Mouse (Mus musculus) limb, embryonic 11.5 days (tissue): ENCODE measurements around the gene Gm12184. TPM values are rescaled to one million over a fixed set of nuclear protein-coding genes. Genes with fewer than 3 reads are reported as not detected.
"Not testable (repeated sequence)": the region's sequence is repeated elsewhere in the genome, so short reads cannot be mapped to it uniquely, and the experiment has no call there.

Experiments
- ATAC-seq: fragments of 200-750 bp; cut with Nextera tagmentation; 2 replicates; pipeline ENCODE4 v1.8.0; 2017; ENCODE audit warnings: low read depth; ENCODE audit not compliant: insufficient number of reproducible peaks, low FRiP score, low TSS enrichment
- DNase-seq: peaks from one replicate; pipeline ENCODE4 v3.0.0-alpha.2; 2015; ENCODE audit warnings: low spot score
- H3K27ac ChIP-seq: fragments of 300-500 bp; sonication (generic); replicated peaks from 2 replicates; pipeline ENCODE4 v1.5.1; 2014; ENCODE audit warnings: low read depth, mild to moderate bottlenecking, low read length
- H3K27me3 ChIP-seq: fragments of 300-500 bp; sonication (generic); 2 replicates; pipeline ENCODE4 v1.6.1; 2014; ENCODE audit warnings: mild to moderate bottlenecking, low read length, mixed read lengths; ENCODE audit not compliant: control insufficient read depth, insufficient read depth
- H3K36me3 ChIP-seq: fragments of 300-500 bp; sonication (generic); 2 replicates; pipeline ENCODE4 v1.6.1; 2014; ENCODE audit warnings: mild to moderate bottlenecking, low read length, moderate library complexity, mixed read lengths; ENCODE audit not compliant: control insufficient read depth, insufficient read depth
- H3K4me1 ChIP-seq: fragments of 300-500 bp; sonication (generic); 2 replicates; pipeline ENCODE4 v1.6.1; 2014; ENCODE audit warnings: low read length, mixed read lengths; ENCODE audit not compliant: control insufficient read depth, insufficient read depth
- H3K4me2 ChIP-seq: fragments of 300-500 bp; sonication (generic); 2 replicates; pipeline ENCODE4 v1.6.1; 2014; ENCODE audit warnings: low read depth, mild to moderate bottlenecking, moderate library complexity; ENCODE audit not compliant: severe bottlenecking
- H3K4me3 ChIP-seq: fragments of 300-500 bp; sonication (generic); 2 replicates; pipeline ENCODE4 v1.5.1; 2014; ENCODE audit warnings: low read depth, low read length
- H3K9ac ChIP-seq: fragments of 300-500 bp; sonication (generic); 2 replicates; pipeline ENCODE4 v1.6.1; 2014; ENCODE audit warnings: mild to moderate bottlenecking, low read length
- H3K9me3 ChIP-seq: fragments of 300-500 bp; sonication (generic); 2 replicates; pipeline ENCODE4 v1.6.1; 2016; ENCODE audit warnings: low read length; ENCODE audit not compliant: control insufficient read depth
- WGBS: fragments of 180-500 bp; shearing (Covaris S2); extraction: QIAGEN DNeasy Blood & Tissue Kit; methylation state at CpG from one replicate; pipeline ENCODE4 v1.1.7; 2014; 5-methylcytosine and 5-hydroxymethylcytosine counted together
- polyA plus RNA-seq: library from polyadenylated mRNA; unstranded; fragments of >200 nt; fragmentation: Nextera tagmentation; extraction: Ambion mirVana; gene quantifications from 2 replicates; pipeline ENCODE4 v1.2.1, GENCODE M21; 2014

Gm12184 gene
- polyA plus RNA-seq, 1 experiment from 2014 or later, result 9.4 TPM

GRCm38 (mm10) chr11:48797287-48797686, 29.2 kb downstream of the Gm12184 start:
- Histone ChIP-seq H3K9me3 (no peaks in the 10 kb centered on the region), H3K4me3 (no peak overlapping the region), H3K27me3 (no peaks in the 10 kb centered on the region), H3K36me3 (peaks cover 6% of the 10 kb centered on the region), H3K4me2 (no peak overlapping the region), H3K27ac (no peak overlapping the region), H3K9ac (no peak overlapping the region), H3K4me1 (peaks cover 9% of the 10 kb centered on the region)
- 85% methylated on average over 5 of the region's 5 CpGs for WGBS
- ATAC-seq (no peak), DNase-seq (no peak)

GRCm38 (mm10) chr11:48796290-48796689, 30.2 kb downstream of the Gm12184 start:
- Histone ChIP-seq H3K9ac (no peak overlapping the region), H3K4me1 (no peaks in the 10 kb centered on the region), H3K9me3 (no peaks in the 10 kb centered on the region), H3K27ac (no peak overlapping the region), H3K27me3 (no peaks in the 10 kb centered on the region), H3K4me2 (no peak overlapping the region), H3K36me3 (no peaks in the 10 kb centered on the region), H3K4me3 (no peak overlapping the region)
- ATAC-seq, result no peak
- WGBS, result 79% methylated on average over 4 of the region's 4 CpGs
- no peak for DNase-seq

GRCm38 (mm10) chr11:48795221-48795620, 31.2 kb downstream of the Gm12184 start:
- no peak overlapping the region for H3K4me2 ChIP-seq
- no peaks in the 10 kb centered on the region for H3K4me1 ChIP-seq
- H3K27me3 ChIP-seq, result no peaks in the 10 kb centered on the region
- WGBS, result 94% methylated on average over 7 of the region's 7 CpGs
- no peaks in the 10 kb centered on the region for H3K9me3 ChIP-seq
- ATAC-seq, result no peak
- no peak for DNase-seq
- no peak overlapping the region for H3K4me3 ChIP-seq
- H3K9ac ChIP-seq, result no peak overlapping the region
- H3K36me3 ChIP-seq, result no peaks in the 10 kb centered on the region
- H3K27ac ChIP-seq, result no peak overlapping the region

GRCm38 (mm10) chr11:48793184-48793583, 33.3 kb downstream of the Gm12184 start:
- Histone ChIP-seq H3K9ac (no peak overlapping the region), H3K27ac (no peak overlapping the region), H3K27me3 (no peaks in the 10 kb centered on the region), H3K4me2 (no peak overlapping the region), H3K9me3 (no peaks in the 10 kb centered on the region), H3K4me1 (no peaks in the 10 kb centered on the region), H3K4me3 (no peak overlapping the region), H3K36me3 (no peaks in the 10 kb centered on the region)
- 97% methylated on average over 3 of the region's 3 CpGs for WGBS
- no peak for DNase-seq
- no peak for ATAC-seq

GRCm38 (mm10) chr11:48791894-48792293, 34.6 kb downstream of the Gm12184 start:
- 90% methylated on average over 9 of the region's 9 CpGs for WGBS
- not testable (repeated sequence) for ATAC-seq

GRCm38 (mm10) chr11:48790946-48791345, 35.5 kb downstream of the Gm12184 start:
- Histone ChIP-seq H3K27ac (no peak overlapping the region), H3K36me3 (no peaks in the 10 kb centered on the region), H3K9me3 (no peaks in the 10 kb centered on the region), H3K9ac (no peak overlapping the region), H3K4me2 (no peak overlapping the region), H3K27me3 (no peaks in the 10 kb centered on the region), H3K4me3 (no peak overlapping the region), H3K4me1 (no peaks in the 10 kb centered on the region)
- WGBS, result 61% methylated on average over 8 of the region's 8 CpGs
- DNase-seq (no peak), ATAC-seq (no peak)

More at GRCm38 (mm10) chr11:48791894-48792293, 34.6 kb downstream of the Gm12184 start:
- not testable (repeated sequence) for H3K36me3 ChIP-seq, H3K27ac ChIP-seq, DNase-seq, H3K9me3 ChIP-seq, H3K4me1 ChIP-seq, H3K4me3 ChIP-seq, H3K9ac ChIP-seq, H3K4me2 ChIP-seq, H3K27me3 ChIP-seq

- no peak overlapping the region for H3K9ac ChIP-seq
- 18% methylated on average over 20 of the region's 20 CpGs for WGBS
Observed at GRCm38 (mm10) chr11:48789973-48790823, 36.3 kb downstream of the Gm12184 start.

GRCm38 (mm10) chr11:48789215-48789614, 37.2 kb downstream of the Gm12184 start:
- ATAC-seq (no peak), DNase-seq (no peak)
- no peaks in the 10 kb centered on the region for H3K9me3 ChIP-seq
- no peak overlapping the region for H3K4me3 ChIP-seq
- WGBS, result 85% methylated on average over 5 of the region's 5 CpGs
- H3K27me3 ChIP-seq, result no peaks in the 10 kb centered on the region
- H3K9ac ChIP-seq, result no peak overlapping the region
- H3K4me1 ChIP-seq, result no peaks in the 10 kb centered on the region
- H3K27ac ChIP-seq, result no peak overlapping the region
- H3K4me2 ChIP-seq, result no peak overlapping the region
- H3K36me3 ChIP-seq, result no peaks in the 10 kb centered on the region

More at GRCm38 (mm10) chr11:48789973-48790823, 36.3 kb downstream of the Gm12184 start:
- H3K9me3 ChIP-seq, result no peaks in the 10 kb centered on the region
- no peaks in the 10 kb centered on the region for H3K36me3 ChIP-seq
- H3K4me2 ChIP-seq, result peak overlapping the region; percentile 35
- no peak; the same call in 1 of the 2 replicates for ATAC-seq
- no peaks in the 10 kb centered on the region for H3K4me1 ChIP-seq
- H3K27ac ChIP-seq, result no peak overlapping the region
- no peak overlapping the region for H3K4me3 ChIP-seq
- peak; percentile 88 for DNase-seq
- no peaks in the 10 kb centered on the region for H3K27me3 ChIP-seq
